Mouse (Mus musculus) embryonic facial prominence, embryonic 15.5 days (tissue): ENCODE measurements around the gene Rnft1. TPM values are rescaled to one million over a fixed set of nuclear protein-coding genes. Genes with fewer than 3 reads are reported as not detected.
A peak's percentile ranks its signal among the peaks of the same experiment; 100 is the strongest.
"Not testable (repeated sequence)": the region's sequence is repeated elsewhere in the genome, so short reads cannot be mapped to it uniquely, and the experiment has no call there.

Source experiments
- ATAC-seq: fragments of 200-750 bp; cut with Nextera tagmentation; 2 replicates; pipeline ENCODE4 v1.8.0; 2017; ENCODE audit warnings: low read depth, moderate TSS enrichment; ENCODE audit not compliant: insufficient number of reproducible peaks, low FRiP score, low TSS enrichment
- H3K27ac ChIP-seq: fragments of 300-500 bp; sonication (generic); replicated peaks from 2 replicates; pipeline ENCODE4 v1.5.1; 2015; ENCODE audit warnings: mild to moderate bottlenecking, inconsistent platforms
- H3K27me3 ChIP-seq: fragments of 300-500 bp; sonication (generic); 2 replicates; pipeline ENCODE4 v1.6.1; 2015; ENCODE audit warnings: inconsistent platforms
- H3K36me3 ChIP-seq: fragments of 300-500 bp; sonication (generic); 2 replicates; pipeline ENCODE4 v1.6.1; 2015; ENCODE audit warnings: mild to moderate bottlenecking, inconsistent platforms
- H3K4me1 ChIP-seq: fragments of 300-500 bp; sonication (generic); 2 replicates; pipeline ENCODE4 v1.6.1; 2015; ENCODE audit warnings: inconsistent platforms
- H3K4me2 ChIP-seq: fragments of 300-500 bp; sonication (generic); replicated peaks from 2 replicates; pipeline ENCODE4 v1.6.1; 2015; ENCODE audit warnings: mild to moderate bottlenecking, inconsistent platforms
- H3K4me3 ChIP-seq: fragments of 300-500 bp; sonication (generic); replicated peaks from 2 replicates; pipeline ENCODE4 v1.5.1; 2015; ENCODE audit warnings: mild to moderate bottlenecking, inconsistent platforms
- H3K9ac ChIP-seq: fragments of 300-500 bp; sonication (generic); 2 replicates; pipeline ENCODE4 v1.6.1; 2015; ENCODE audit warnings: inconsistent platforms
- H3K9me3 ChIP-seq: fragments of 300-500 bp; sonication (generic); replicated peaks from 2 replicates; pipeline ENCODE4 v1.6.1; 2016; ENCODE audit warnings: inconsistent platforms
- WGBS: fragments of 180-500 bp; shearing (Covaris S2); methylation state at CpG from one replicate; pipeline ENCODE4 v1.1.7; 2015; 5-methylcytosine and 5-hydroxymethylcytosine counted together
- polyA plus RNA-seq: library from polyadenylated mRNA; unstranded; fragments of >200 nt; fragmentation: Nextera tagmentation; extraction: Ambion mirVana; gene quantifications from 2 replicates; pipeline ENCODE4 v1.2.1, GENCODE M21; 2015

Rnft1 gene
- polyA plus RNA-seq, 1 experiment from 2014 or later: 54.3 TPM

DNA sequence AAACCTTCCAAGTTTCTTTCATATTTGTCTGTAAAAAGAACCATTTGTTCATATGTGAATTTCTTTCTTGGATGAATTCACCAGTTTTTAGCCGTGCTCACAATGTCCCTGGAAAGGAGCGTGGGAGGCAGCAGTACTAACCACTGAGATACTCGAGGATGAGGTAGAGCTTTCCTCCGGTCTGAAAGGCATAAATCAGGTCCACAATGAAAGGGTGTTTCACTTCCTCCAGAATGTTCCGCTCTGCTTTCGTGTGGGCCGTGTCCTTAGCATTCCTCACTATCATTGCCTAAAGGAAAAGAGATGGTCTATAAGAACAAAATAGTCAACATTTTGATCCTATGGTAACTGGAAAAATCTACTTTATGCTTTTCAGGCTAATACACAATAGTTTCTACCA is 35.3 kb downstream of the Rnft1 start:
- no peaks in the 10 kb centered on the region for H3K4me1 ChIP-seq
- H3K9me3 ChIP-seq: no peaks in the 10 kb centered on the region
- no peak overlapping the region for H3K9ac ChIP-seq
- H3K27me3 ChIP-seq: no peaks in the 10 kb centered on the region
- no peak for ATAC-seq
- peaks cover 75% of the 10 kb centered on the region for H3K36me3 ChIP-seq
- no peak overlapping the region for H3K27ac ChIP-seq
- 93% methylated on average over 7 of the region's 7 CpGs for WGBS
- H3K4me3 ChIP-seq: no peak overlapping the region
- no peak overlapping the region for H3K4me2 ChIP-seq

GRCm38 (mm10) chr11:86527528-86527927 is 43.1 kb downstream of the Rnft1 start:
- Histone ChIP-seq H3K27me3 (no peaks in the 10 kb centered on the region), H3K9me3 (no peaks in the 10 kb centered on the region), H3K27ac (no peak overlapping the region), H3K9ac (no peak overlapping the region), H3K4me3 (no peak overlapping the region), H3K4me2 (no peak overlapping the region), H3K36me3 (peaks cover 68% of the 10 kb centered on the region), H3K4me1 (no peaks in the 10 kb centered on the region)
- WGBS: 87% methylated on average over 4 of the region's 4 CpGs
- ATAC-seq: no peak

- Histone ChIP-seq H3K4me3 (no peak overlapping the region), H3K9me3 (no peaks in the 10 kb centered on the region), H3K36me3 (peaks cover 35% of the 10 kb centered on the region), H3K27me3 (no peaks in the 10 kb centered on the region), H3K4me2 (no peak overlapping the region), H3K4me1 (no peaks in the 10 kb centered on the region), H3K27ac (no peak overlapping the region), H3K9ac (no peak overlapping the region)
- 72% methylated on average over 1 of the region's 1 CpGs for WGBS
- ATAC-seq: no peak
Measured at GRCm38 (mm10) chr11:86532834-86533233, 48.4 kb downstream of the Rnft1 start.

DNA sequence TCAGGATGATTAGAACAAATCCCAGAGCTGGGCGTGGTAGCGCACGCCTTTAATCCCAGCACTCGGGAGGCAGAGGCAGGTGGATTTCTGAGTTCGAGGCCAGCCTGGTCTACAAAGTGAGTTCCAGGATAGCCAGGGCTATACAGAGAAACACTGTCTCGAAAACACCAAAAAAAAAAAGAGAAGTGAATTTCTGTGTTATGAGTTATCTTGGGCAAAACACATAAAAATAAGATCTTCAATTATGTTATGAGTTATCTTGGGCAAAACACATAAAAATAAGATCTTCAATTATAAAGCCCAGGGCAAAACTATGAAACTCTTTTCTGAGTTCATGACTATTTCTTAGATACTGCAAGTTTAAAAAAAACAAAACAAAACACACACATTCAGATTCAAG is 48.8 kb downstream of the Rnft1 start:
- H3K9ac ChIP-seq, H3K27ac ChIP-seq, H3K4me2 ChIP-seq, H3K9me3 ChIP-seq, H3K4me1 ChIP-seq, H3K4me3 ChIP-seq, ATAC-seq, H3K27me3 ChIP-seq: not testable (repeated sequence)
- H3K36me3 ChIP-seq: peaks cover 31% of the 10 kb centered on the region
- 89% methylated on average over 6 of the region's 6 CpGs for WGBS

- H3K4me2 ChIP-seq: no peak overlapping the region
- H3K27ac ChIP-seq: no peak overlapping the region
- peaks cover 25% of the 10 kb centered on the region for H3K36me3 ChIP-seq
- ATAC-seq: no peak
- 92% methylated on average over 5 of the region's 5 CpGs for WGBS
- no peaks in the 10 kb centered on the region for H3K4me1 ChIP-seq
- H3K9ac ChIP-seq: no peak overlapping the region
- H3K27me3 ChIP-seq: no peaks in the 10 kb centered on the region
- no peaks in the 10 kb centered on the region for H3K9me3 ChIP-seq
- no peak overlapping the region for H3K4me3 ChIP-seq
Measured at GRCm38 (mm10) chr11:86534201-86534910, 49.9 kb downstream of the Rnft1 start.

DNA sequence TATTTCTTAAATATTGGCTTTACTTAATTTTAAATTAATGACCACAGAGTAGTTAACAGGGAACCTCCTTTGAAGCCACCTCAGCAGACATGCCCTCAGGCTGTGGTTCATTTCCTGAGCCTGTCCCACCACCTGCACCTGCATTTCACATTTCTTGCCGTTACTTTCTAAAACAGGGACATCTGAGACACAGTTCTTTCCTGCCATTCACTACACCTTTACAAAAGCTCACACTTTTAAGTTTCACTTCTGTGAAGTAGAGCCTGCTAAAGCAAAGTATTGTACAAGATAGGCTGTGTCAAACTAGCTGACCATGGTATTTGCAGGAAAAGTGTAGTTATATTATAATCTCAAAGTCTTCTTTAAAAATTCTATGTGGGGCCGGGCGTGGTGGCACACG is 54.3 kb downstream of the Rnft1 start:
- H3K4me2 ChIP-seq: no peak overlapping the region
- H3K27me3 ChIP-seq: no peaks in the 10 kb centered on the region
- H3K4me1 ChIP-seq: peaks cover 15% of the 10 kb centered on the region
- H3K9ac ChIP-seq: no peak overlapping the region
- H3K36me3 ChIP-seq: peaks cover 4% of the 10 kb centered on the region; the same call in 1 of the 2 replicates
- H3K9me3 ChIP-seq: no peaks in the 10 kb centered on the region
- ATAC-seq: no peak
- H3K4me3 ChIP-seq: no peak overlapping the region
- WGBS: 81% methylated on average over 4 of the region's 4 CpGs
- H3K27ac ChIP-seq: no peak overlapping the region

DNA sequence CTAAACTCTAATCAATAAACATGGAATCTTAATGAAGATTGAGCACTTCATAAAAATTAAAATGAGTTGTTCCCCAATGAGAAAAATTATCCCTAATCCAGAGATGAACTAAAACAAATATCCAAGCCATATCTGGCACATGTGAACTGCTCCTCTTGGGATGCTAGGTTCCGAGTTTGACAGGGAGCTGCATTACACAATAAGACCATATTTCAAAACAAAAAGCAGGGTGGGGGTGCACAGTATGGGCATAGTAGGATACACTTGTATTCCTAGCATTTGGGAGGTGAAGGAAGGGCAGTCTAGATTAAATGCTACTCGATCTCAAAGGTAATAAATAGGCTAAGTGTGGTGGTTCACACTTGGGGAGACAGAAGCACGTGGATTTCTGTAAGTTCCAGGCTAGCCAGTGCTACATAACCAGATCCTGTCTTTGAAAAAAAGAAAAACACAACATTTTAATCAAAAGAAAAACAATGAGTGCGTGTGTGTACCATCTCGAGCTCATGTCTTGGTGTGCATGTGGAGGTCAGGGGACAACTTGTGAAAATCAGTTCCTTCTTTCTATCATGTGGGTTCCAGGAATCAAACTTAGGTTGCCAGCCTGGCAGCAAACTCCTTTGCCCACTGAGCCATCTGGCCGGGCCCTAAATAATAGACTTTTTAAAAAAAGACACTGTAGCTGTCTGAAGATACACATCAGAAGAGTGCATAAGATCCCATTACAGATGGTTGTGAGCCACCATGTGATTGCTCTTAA is 55.4 kb downstream of the Rnft1 start:
- Histone ChIP-seq H3K9me3 (no peaks in the 10 kb centered on the region), H3K4me1 (peaks cover 15% of the 10 kb centered on the region), H3K27ac (no peak overlapping the region), H3K9ac (no peak overlapping the region), H3K4me2 (no peak overlapping the region), H3K27me3 (no peaks in the 10 kb centered on the region), H3K36me3 (no peaks in the 10 kb centered on the region; the same call in 1 of the 2 replicates), H3K4me3 (no peak overlapping the region)
- WGBS: 85% methylated on average over 6 of the region's 6 CpGs
- ATAC-seq: no peak

DNA sequence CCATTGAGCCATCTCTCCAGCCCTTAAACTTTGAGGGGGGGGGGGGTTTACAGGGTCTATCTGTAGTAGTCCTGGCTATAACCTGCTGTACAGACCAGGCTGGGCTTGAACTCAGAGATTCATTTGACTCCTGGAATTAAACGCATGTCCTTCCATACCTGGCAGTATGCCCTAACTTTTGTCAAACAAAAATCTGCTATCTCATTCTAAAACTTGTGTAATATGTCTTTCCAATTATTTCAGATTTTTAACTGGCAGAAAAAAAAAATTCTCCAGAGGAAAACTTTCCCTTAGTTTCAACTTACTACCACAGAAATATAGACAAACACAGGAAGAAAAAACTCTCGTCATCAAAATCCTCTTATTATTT is 56.0 kb downstream of the Rnft1 start:
- Histone ChIP-seq H3K36me3 (no peaks in the 10 kb centered on the region; the same call in 1 of the 2 replicates), H3K9me3 (no peaks in the 10 kb centered on the region), H3K4me1 (peaks cover 15% of the 10 kb centered on the region), H3K27me3 (no peaks in the 10 kb centered on the region), H3K4me2 (no peak overlapping the region), H3K9ac (no peak overlapping the region), H3K4me3 (no peak overlapping the region), H3K27ac (no peak overlapping the region)
- WGBS: 86% methylated on average over 2 of the region's 2 CpGs
- ATAC-seq: no peak

GRCm38 (mm10) chr11:86542851-86543250 is 58.4 kb downstream of the Rnft1 start:
- 27% methylated on average over 1 of the region's 1 CpGs for WGBS
- no peak for ATAC-seq
- H3K4me3 ChIP-seq: peak overlapping the region; percentile 6; the same call in 1 of the 2 replicates
- peak overlapping the region; percentile 25; the same call in 1 of the 2 replicates for H3K4me2 ChIP-seq
- no peaks in the 10 kb centered on the region; the same call in 1 of the 2 replicates for H3K36me3 ChIP-seq
- no peaks in the 10 kb centered on the region for H3K9me3 ChIP-seq
- no peak overlapping the region for H3K27ac ChIP-seq
- no peaks in the 10 kb centered on the region for H3K27me3 ChIP-seq
- no peak overlapping the region for H3K9ac ChIP-seq
- H3K4me1 ChIP-seq: peaks cover 19% of the 10 kb centered on the region

DNA sequence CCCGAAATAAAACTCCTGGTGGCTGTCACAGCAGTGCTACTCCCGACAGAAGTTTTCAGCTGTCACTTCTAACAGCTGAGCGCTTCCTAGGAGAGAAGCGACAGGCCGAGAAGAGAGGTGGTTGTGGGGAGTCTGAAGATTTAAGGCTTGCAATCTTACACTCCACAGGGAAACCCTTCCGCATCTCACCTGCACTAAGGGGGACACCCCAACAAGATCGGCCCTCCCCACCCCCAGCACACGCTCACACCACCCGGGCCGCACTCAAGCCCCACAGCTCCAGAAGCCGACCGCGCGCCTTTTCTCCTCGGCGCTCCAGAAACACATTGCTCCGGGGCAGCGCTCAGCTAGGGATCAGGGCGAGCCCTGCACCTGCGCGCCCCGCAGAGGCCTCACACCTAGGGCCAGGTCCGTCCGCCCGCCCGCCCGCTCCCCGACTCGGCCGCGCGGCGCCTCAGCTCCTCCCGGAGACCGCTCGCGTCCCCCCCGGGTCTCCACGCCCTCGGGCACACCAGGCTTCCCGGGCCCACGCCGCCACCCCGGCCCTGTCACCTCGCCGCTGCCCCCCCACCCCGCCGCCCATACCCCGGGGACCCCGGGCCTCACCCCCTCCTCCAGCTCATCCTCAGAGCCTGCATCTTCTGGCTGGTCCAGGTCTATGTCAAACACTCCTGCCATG is 59.6 kb downstream of the Rnft1 start:
- Histone ChIP-seq H3K4me2 (peak overlapping the region; percentile 69), H3K36me3 (0 out of 2 replicates have a peak, but pooled peaks cover 2% of the 10 kb centered on the region), H3K4me1 (peaks cover 19% of the 10 kb centered on the region), H3K9ac (peak overlapping the region; percentile 94), H3K9me3 (no peaks in the 10 kb centered on the region), H3K27me3 (no peaks in the 10 kb centered on the region), H3K27ac (peak overlapping the region; percentile 89), H3K4me3 (peak overlapping the region; percentile 89)
- ATAC-seq: peak; percentile 22
- WGBS: under 1% methylated on average over 34 of the region's 50 CpGs

- Histone ChIP-seq H3K9me3 (no peaks in the 10 kb centered on the region), H3K4me2 (peak within 1 kb of the TSS; percentile 69), H3K27ac (peak within 1 kb of the TSS; percentile 90), H3K9ac (peak within 1 kb of the TSS; percentile 94), H3K4me3 (peak within 1 kb of the TSS; percentile 89), H3K27me3 (no peaks in the 10 kb centered on the region), H3K4me1 (peaks cover 19% of the 10 kb centered on the region), H3K36me3 (0 out of 2 replicates have a peak, but pooled peaks cover 8% of the 10 kb centered on the region)
- under 1% methylated on average over 43 of the region's 43 CpGs for WGBS
- ATAC-seq: peak; percentile 96
Measured at GRCm38 (mm10) chr11:86544639-86545299, 60.3 kb downstream of the Rnft1 start, which contains the start of the genes Rps6kb1 and Tubd1. Gene Rps6kb1, minus strand, starts transcription at chr11:86544805. Gene Tubd1, plus strand, starts transcription at chr11:86544991.
